Mouse (Mus musculus): Measurements from ENCODE around the gene Nme9. TPM values are rescaled to one million over a fixed set of nuclear protein-coding genes. Genes with fewer than 3 reads are reported as not detected.

The Nme9 gene
- 0.23 and 0.42 TPM in 2 replicates for polyA plus RNA-seq (2012; rRNA removed)

GRCm38 (mm10) chr9:99451161-99451560 is at the start of gene Nme9:
TSS of gene Nme9 (plus strand) at chr9:99451475.

GRCm38 (mm10) chr9:99437031-99437764 is 14.1 kb upstream of the Nme9 start, which contains the start of gene Mras:
TSS of gene Mras (minus strand) at chr9:99437381.

Other genes with a start within 250 kb of the Nme9 start
- gene Faiml, start 214.2 kb upstream of the Nme9 start, polyA plus RNA-seq (2012; rRNA removed): not detected in 2 replicates
- 0.74 and 0.76 TPM in 2 replicates for gene Cep70, start 208.1 kb upstream of the Nme9 start, polyA plus RNA-seq (2012; rRNA removed)
- gene Esyt3, start 92.9 kb upstream of the Nme9 start, polyA plus RNA-seq (2012; rRNA removed): 0.36 and 0.41 TPM in 2 replicates
- 3.7 and 4.3 TPM in 2 replicates for gene Mras, start 14.1 kb upstream of the Nme9 start, polyA plus RNA-seq (2012; rRNA removed)
- gene Armc8, start 117.4 kb downstream of the Nme9 start, polyA plus RNA-seq (2012; rRNA removed): 7.8 and 8.1 TPM in 2 replicates
- 9.8 and 10.8 TPM in 2 replicates for gene Dbr1, start 124.3 kb downstream of the Nme9 start, polyA plus RNA-seq (2012; rRNA removed)
- gene A4gnt, start 161.0 kb downstream of the Nme9 start, polyA plus RNA-seq (2012; rRNA removed): 8.4 and 12.5 TPM in 2 replicates
- gene Dzip1l, start 178.0 kb downstream of the Nme9 start, polyA plus RNA-seq (2012; rRNA removed): 1.9 and 2.4 TPM in 2 replicates